Mouse (Mus musculus): ENCODE data around the gene Foxc2. TPM values are rescaled to one million over a fixed set of nuclear protein-coding genes. Genes with fewer than 3 reads are reported as not detected.

The Foxc2 gene
- total and polyA plus RNA-seq, 2 experiments from 2014 or later = 2.6 to 10.9 TPM

DNA sequence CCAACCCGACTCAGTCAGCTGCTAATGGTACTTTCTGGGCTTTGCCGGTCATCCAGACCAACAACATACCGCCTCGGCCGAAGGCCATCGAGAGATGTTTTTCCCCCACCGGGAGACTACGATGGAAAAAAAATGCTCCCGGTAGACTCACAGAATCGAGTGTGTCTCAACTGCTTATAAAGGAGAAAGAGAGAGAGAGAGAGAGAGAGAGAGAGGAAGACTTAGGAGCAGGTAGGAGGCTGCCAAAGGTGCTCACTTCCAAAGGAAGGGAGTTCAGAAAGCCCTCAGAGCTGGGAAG lies 41.2 kb upstream of the Foxc2 start:
- WGBS = 2% methylated on average over 10 of the region's 10 CpGs
- H3K4me1 ChIP-seq (ENCODE audit: insufficient read depth, low read length) = no peaks in the 10 kb centered on the region
- H3K9me3 ChIP-seq (ENCODE audit: low read length) = no peaks in the 10 kb centered on the region
- H3K4me2 ChIP-seq (ENCODE audit: low read depth, low read length, poor library complexity, severe bottlenecking) = no peak overlapping the region
- H3K27me3 ChIP-seq (ENCODE audit: insufficient read depth, low read length) = peaks cover 89% of the 10 kb centered on the region
- no peak overlapping the region for H3K27ac ChIP-seq (ENCODE audit: low read depth, low read length)
- DNase-seq (ENCODE audit: low spot score) (no peak), ATAC-seq (ENCODE audit: low FRiP score) (no peak)
- H3K4me3 ChIP-seq (ENCODE audit: low read depth, low read length) = no peak overlapping the region
- TF ChIP-seq CTCF (IDR thresholded peaks at IDR 0.05) = no peak
- no peaks in the 10 kb centered on the region for H3K36me3 ChIP-seq (ENCODE audit: insufficient read depth, low read length)
- no peak overlapping the region for H3K9ac ChIP-seq (replicated peaks; ENCODE audit: low read length, poor library complexity, severe bottlenecking)

- ATAC-seq (ENCODE audit: low FRiP score) (no peak), DNase-seq (ENCODE audit: low spot score) (no peak)
- H3K4me1 ChIP-seq (ENCODE audit: insufficient read depth, low read length) = no peaks in the 10 kb centered on the region
- no peak for TF ChIP-seq CTCF (IDR thresholded peaks at IDR 0.05)
- H3K27me3 ChIP-seq (ENCODE audit: insufficient read depth, low read length) = peaks cover 89% of the 10 kb centered on the region
- no peaks in the 10 kb centered on the region for H3K9me3 ChIP-seq (ENCODE audit: low read length)
- no peaks in the 10 kb centered on the region for H3K36me3 ChIP-seq (ENCODE audit: insufficient read depth, low read length)
- H3K9ac ChIP-seq (replicated peaks; ENCODE audit: low read length, poor library complexity, severe bottlenecking) = no peak overlapping the region
- H3K4me2 ChIP-seq (ENCODE audit: low read depth, low read length, poor library complexity, severe bottlenecking) = no peak overlapping the region
- H3K4me3 ChIP-seq (ENCODE audit: low read depth, low read length) = no peak overlapping the region
- 2% methylated on average over 13 of the region's 13 CpGs for WGBS
- no peak overlapping the region for H3K27ac ChIP-seq (ENCODE audit: low read depth, low read length)
These were observed 40.0 kb upstream of the Foxc2 start for GRCm38 (mm10) chr8:121075936-121076335.

- H3K4me3 ChIP-seq (ENCODE audit: low read depth, low read length) = no peak overlapping the region
- 7% methylated on average over 7 of the region's 7 CpGs for WGBS
- H3K36me3 ChIP-seq (ENCODE audit: insufficient read depth, low read length) = no peaks in the 10 kb centered on the region
- H3K9ac ChIP-seq (replicated peaks; ENCODE audit: low read length, poor library complexity, severe bottlenecking) = no peak overlapping the region
- no peak overlapping the region for H3K27ac ChIP-seq (ENCODE audit: low read depth, low read length)
- no peak for TF ChIP-seq CTCF (IDR thresholded peaks at IDR 0.05)
- no peaks in the 10 kb centered on the region for H3K9me3 ChIP-seq (ENCODE audit: low read length)
- no peak overlapping the region for H3K4me2 ChIP-seq (ENCODE audit: low read depth, low read length, poor library complexity, severe bottlenecking)
- ATAC-seq (ENCODE audit: low FRiP score) (no peak), DNase-seq (ENCODE audit: low spot score) (no peak)
- H3K4me1 ChIP-seq (ENCODE audit: insufficient read depth, low read length) = no peaks in the 10 kb centered on the region
- H3K27me3 ChIP-seq (ENCODE audit: insufficient read depth, low read length) = peaks cover 89% of the 10 kb centered on the region
These were observed 39.4 kb upstream of the Foxc2 start for GRCm38 (mm10) chr8:121076555-121076954.

GRCm38 (mm10) chr8:121078721-121079120 lies 37.2 kb upstream of the Foxc2 start:
- DNase-seq (ENCODE audit: low spot score) = no peak
- Histone ChIP-seq H3K9me3 (ENCODE audit: low read length) (no peaks in the 10 kb centered on the region), H3K4me1 (ENCODE audit: insufficient read depth, low read length) (no peaks in the 10 kb centered on the region), H3K9ac (replicated peaks; ENCODE audit: low read length, poor library complexity, severe bottlenecking) (no peak overlapping the region), H3K36me3 (ENCODE audit: insufficient read depth, low read length) (no peaks in the 10 kb centered on the region), H3K4me2 (ENCODE audit: low read depth, low read length, poor library complexity, severe bottlenecking) (no peak overlapping the region), H3K4me3 (ENCODE audit: low read depth, low read length) (no peak overlapping the region), H3K27me3 (ENCODE audit: insufficient read depth, low read length) (peaks cover 92% of the 10 kb centered on the region), H3K27ac (ENCODE audit: low read depth, low read length) (no peak overlapping the region)
- WGBS = 2% methylated on average over 14 of the region's 14 CpGs
- ATAC-seq (ENCODE audit: low FRiP score) = no peak
- no peak for TF ChIP-seq CTCF (IDR thresholded peaks at IDR 0.05)

- no peak overlapping the region for H3K27ac ChIP-seq (ENCODE audit: low read depth, low read length)
- ATAC-seq (ENCODE audit: low FRiP score) (no peak), DNase-seq (ENCODE audit: low spot score) (no peak)
- 3% methylated on average over 7 of the region's 7 CpGs for WGBS
- TF ChIP-seq CTCF (IDR thresholded peaks at IDR 0.05) = no peak
- no peaks in the 10 kb centered on the region for H3K36me3 ChIP-seq (ENCODE audit: insufficient read depth, low read length)
- H3K9me3 ChIP-seq (ENCODE audit: low read length) = no peaks in the 10 kb centered on the region
- no peak overlapping the region for H3K4me2 ChIP-seq (ENCODE audit: low read depth, low read length, poor library complexity, severe bottlenecking)
- H3K4me1 ChIP-seq (ENCODE audit: insufficient read depth, low read length) = no peaks in the 10 kb centered on the region
- no peak overlapping the region for H3K4me3 ChIP-seq (ENCODE audit: low read depth, low read length)
- no peak overlapping the region for H3K9ac ChIP-seq (replicated peaks; ENCODE audit: low read length, poor library complexity, severe bottlenecking)
- peaks cover 93% of the 10 kb centered on the region for H3K27me3 ChIP-seq (ENCODE audit: insufficient read depth, low read length)
These were observed 36.8 kb upstream of the Foxc2 start for GRCm38 (mm10) chr8:121079201-121079600.

DNA sequence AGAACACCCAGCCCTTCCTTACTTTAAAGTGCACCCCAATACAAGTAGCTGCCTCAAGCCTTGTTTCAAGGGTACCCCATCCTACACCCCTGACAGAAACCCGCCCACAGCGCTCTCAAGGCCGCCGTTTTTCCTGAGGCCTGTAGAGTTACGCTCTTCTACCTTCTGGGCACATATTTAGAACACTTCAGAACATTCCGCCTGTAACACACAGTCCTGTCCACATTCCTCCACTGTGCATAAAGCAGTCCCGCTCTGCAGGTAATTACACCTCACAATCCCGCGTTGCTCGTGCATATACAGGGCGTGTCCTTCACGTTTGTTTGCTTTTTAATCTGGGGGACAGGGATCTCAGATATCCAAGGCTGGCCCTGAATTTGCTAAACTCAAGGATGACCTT lies 36.0 kb upstream of the Foxc2 start:
- Histone ChIP-seq H3K4me3 (ENCODE audit: low read depth, low read length) (no peak overlapping the region), H3K4me1 (ENCODE audit: insufficient read depth, low read length) (no peaks in the 10 kb centered on the region), H3K9me3 (ENCODE audit: low read length) (no peaks in the 10 kb centered on the region), H3K9ac (replicated peaks; ENCODE audit: low read length, poor library complexity, severe bottlenecking) (no peak overlapping the region), H3K4me2 (ENCODE audit: low read depth, low read length, poor library complexity, severe bottlenecking) (no peak overlapping the region), H3K36me3 (ENCODE audit: insufficient read depth, low read length) (no peaks in the 10 kb centered on the region), H3K27me3 (ENCODE audit: insufficient read depth, low read length) (peaks cover 93% of the 10 kb centered on the region), H3K27ac (ENCODE audit: low read depth, low read length) (no peak overlapping the region)
- TF ChIP-seq CTCF (IDR thresholded peaks at IDR 0.05) = no peak
- WGBS = 4% methylated on average over 12 of the region's 12 CpGs
- DNase-seq (ENCODE audit: low spot score) (no peak), ATAC-seq (ENCODE audit: low FRiP score) (no peak)
